Mouse (Mus musculus) embryonic facial prominence, embryonic 13.5 days (tissue): ENCODE measurements around the gene Gpn2. TPM values are rescaled to one million over a fixed set of nuclear protein-coding genes. Genes with fewer than 3 reads are reported as not detected.

ENCODE experiments used
- ATAC-seq: fragments of 200-750 bp; cut with Nextera tagmentation; 2 replicates; pipeline ENCODE4 v1.8.0; 2017; ENCODE audit warnings: low read depth; ENCODE audit not compliant: insufficient number of reproducible peaks, insufficient read depth, low FRiP score, low TSS enrichment
- H3K27ac ChIP-seq: fragments of 300-500 bp; sonication (generic); 2 replicates; pipeline ENCODE4 v1.5.1; 2015; ENCODE audit warnings: moderate library complexity, mild to moderate bottlenecking, inconsistent platforms
- H3K27me3 ChIP-seq: fragments of 300-500 bp; sonication (generic); 2 replicates; pipeline ENCODE4 v1.6.1; 2015; ENCODE audit warnings: mild to moderate bottlenecking, inconsistent platforms
- H3K36me3 ChIP-seq: fragments of 300-500 bp; sonication (generic); 2 replicates; pipeline ENCODE4 v1.6.1; 2015; ENCODE audit warnings: mild to moderate bottlenecking, inconsistent platforms
- H3K4me1 ChIP-seq: fragments of 300-500 bp; sonication (generic); 2 replicates; pipeline ENCODE4 v1.6.1; 2015; ENCODE audit warnings: inconsistent platforms
- H3K4me2 ChIP-seq: fragments of 300-500 bp; sonication (generic); 2 replicates; pipeline ENCODE4 v1.6.1; 2015; ENCODE audit warnings: moderate library complexity, mild to moderate bottlenecking, inconsistent platforms
- H3K4me3 ChIP-seq: fragments of 300-500 bp; sonication (generic); 2 replicates; pipeline ENCODE4 v1.5.1; 2015; ENCODE audit warnings: mild to moderate bottlenecking, inconsistent platforms
- H3K9ac ChIP-seq: fragments of 300-500 bp; sonication (generic); 2 replicates; pipeline ENCODE4 v1.6.1; 2015; ENCODE audit warnings: mild to moderate bottlenecking, inconsistent platforms
- H3K9me3 ChIP-seq: fragments of 300-500 bp; sonication (generic); 2 replicates; pipeline ENCODE4 v1.6.1; 2016; ENCODE audit warnings: inconsistent platforms
- WGBS: fragments of 180-500 bp; shearing (Covaris S2); methylation state at CpG from one replicate; pipeline ENCODE4 v1.1.7; 2015; ENCODE audit warnings: mixed read lengths; 5-methylcytosine and 5-hydroxymethylcytosine counted together
- polyA plus RNA-seq: library from polyadenylated mRNA; unstranded; fragments of >200 nt; fragmentation: Nextera tagmentation; extraction: Ambion mirVana; gene quantifications from 2 replicates; pipeline ENCODE4 v1.2.1, GENCODE M21; 2015

Gene Gpn2
- polyA plus RNA-seq: 16.4 and 21.2 TPM in 2 replicates

DNA sequence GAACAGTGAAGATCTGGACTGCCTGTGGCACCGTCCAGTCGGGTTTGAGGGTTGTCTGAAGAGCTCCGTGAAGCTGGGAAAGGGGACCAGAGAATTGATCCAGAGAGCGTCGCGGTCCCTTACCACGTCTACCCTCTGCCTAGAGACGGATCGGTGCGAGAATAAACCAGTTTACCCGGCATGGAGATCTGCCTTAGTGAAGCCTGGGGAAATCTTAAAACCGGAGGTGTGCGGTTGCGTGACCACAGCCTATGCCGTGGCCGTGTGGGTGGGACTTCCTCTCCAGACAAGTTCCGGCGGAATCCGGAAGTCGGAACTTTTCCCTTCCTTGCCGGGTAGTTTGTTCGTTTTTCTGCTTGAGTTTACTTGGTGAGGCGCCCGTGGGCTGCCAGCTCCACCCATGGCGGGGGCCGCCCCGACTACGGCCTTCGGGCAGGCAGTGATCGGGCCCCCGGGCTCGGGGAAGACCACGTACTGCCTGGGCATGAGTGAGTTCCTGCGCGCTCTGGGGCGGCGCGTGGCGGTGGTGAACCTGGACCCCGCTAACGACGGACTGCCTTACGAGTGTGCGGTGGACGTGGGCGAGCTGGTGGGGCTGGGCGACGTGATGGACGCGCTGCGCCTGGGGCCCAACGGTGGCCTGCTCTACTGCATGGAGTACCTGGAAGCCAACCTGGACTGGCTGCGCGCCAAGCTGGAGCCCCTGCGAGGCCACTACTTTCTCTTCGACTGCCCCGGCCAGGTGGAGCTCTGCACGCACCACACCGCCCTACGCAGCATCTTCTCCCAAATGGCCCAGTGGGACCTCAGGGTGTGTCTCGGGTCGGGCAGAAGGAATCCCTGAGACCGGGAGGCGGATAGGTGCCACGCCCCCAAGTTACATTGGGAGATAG is at the start of gene Gpn2:
Gene Gpn2 (plus strand): TSS at position 304 of the 893 bp plus-strand sequence.
- H3K36me3 ChIP-seq: peaks cover 66% of the 10 kb centered on the region

DNA sequence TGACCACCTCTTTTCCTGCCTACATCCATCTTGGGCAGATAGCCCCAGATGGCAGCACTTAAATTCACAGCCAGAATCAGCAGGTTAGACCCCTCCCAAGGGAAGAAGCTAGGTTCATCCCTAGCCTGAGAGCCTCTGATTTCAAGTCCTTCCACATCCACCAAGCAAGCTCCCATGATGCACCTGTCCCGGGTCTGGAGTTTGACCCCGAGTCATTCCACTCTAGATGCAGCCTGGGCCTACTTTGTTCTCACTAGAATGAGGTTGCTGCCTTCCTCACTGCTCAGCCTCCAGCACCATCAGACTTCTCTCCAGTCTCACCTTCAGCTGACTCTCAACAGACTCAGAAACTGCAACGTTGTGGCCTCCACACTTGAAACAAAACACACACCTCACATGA is 48.1 kb upstream of the Gpn2 start:
- Histone ChIP-seq H3K9me3 (no peaks in the 10 kb centered on the region), H3K4me3 (no peak overlapping the region), H3K27me3 (no peaks in the 10 kb centered on the region), H3K4me2 (no peak overlapping the region), H3K4me1 (no peaks in the 10 kb centered on the region), H3K36me3 (peaks cover 98% of the 10 kb centered on the region), H3K9ac (no peak overlapping the region), H3K27ac (no peak overlapping the region)
- ATAC-seq: no peak
- 89% methylated on average over 3 of the region's 3 CpGs for whole genome bisulfite sequencing

More for the DNA sequence above, at the start of gene Gpn2:
- ATAC-seq: peak; percentile 17; the same call in 1 of the 2 replicates
- Histone ChIP-seq H3K27ac (peak within 1 kb of the TSS; percentile 87), H3K4me2 (peak within 1 kb of the TSS; percentile 100), H3K9ac (peak within 1 kb of the TSS; percentile 89), H3K9me3 (no peaks in the 10 kb centered on the region), H3K4me1 (peaks cover 15% of the 10 kb centered on the region), H3K4me3 (peak within 1 kb of the TSS; percentile 74), H3K27me3 (no peaks in the 10 kb centered on the region)
- WGBS: 2% methylated on average over 65 of the region's 65 CpGs

DNA sequence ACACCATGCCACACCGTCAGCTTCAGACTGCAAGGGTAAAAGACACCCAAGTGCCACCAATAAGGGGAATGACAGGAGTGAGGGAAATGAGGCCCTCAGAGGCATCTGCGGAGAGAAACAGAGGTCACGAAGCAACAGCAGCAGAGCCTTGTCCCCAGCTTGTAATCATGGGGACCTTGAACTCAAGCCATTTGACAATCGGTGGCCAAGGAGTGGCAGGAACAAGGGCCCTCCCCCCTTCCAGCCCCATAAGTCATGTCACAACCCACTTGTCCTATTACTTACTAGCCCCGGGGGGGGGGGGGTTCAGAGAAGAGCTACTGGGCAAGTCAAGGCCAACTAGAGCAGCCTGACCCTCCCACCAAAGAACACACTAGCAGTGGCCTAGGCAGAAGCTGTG is 47.5 kb upstream of the Gpn2 start:
- Histone ChIP-seq H3K27ac (no peak overlapping the region), H3K4me3 (no peak overlapping the region), H3K9ac (no peak overlapping the region), H3K9me3 (no peaks in the 10 kb centered on the region), H3K27me3 (no peaks in the 10 kb centered on the region), H3K4me1 (no peaks in the 10 kb centered on the region), H3K4me2 (no peak overlapping the region), H3K36me3 (peaks cover 98% of the 10 kb centered on the region)
- WGBS: 92% methylated on average over 5 of the region's 5 CpGs
- no peak for ATAC-seq

DNA sequence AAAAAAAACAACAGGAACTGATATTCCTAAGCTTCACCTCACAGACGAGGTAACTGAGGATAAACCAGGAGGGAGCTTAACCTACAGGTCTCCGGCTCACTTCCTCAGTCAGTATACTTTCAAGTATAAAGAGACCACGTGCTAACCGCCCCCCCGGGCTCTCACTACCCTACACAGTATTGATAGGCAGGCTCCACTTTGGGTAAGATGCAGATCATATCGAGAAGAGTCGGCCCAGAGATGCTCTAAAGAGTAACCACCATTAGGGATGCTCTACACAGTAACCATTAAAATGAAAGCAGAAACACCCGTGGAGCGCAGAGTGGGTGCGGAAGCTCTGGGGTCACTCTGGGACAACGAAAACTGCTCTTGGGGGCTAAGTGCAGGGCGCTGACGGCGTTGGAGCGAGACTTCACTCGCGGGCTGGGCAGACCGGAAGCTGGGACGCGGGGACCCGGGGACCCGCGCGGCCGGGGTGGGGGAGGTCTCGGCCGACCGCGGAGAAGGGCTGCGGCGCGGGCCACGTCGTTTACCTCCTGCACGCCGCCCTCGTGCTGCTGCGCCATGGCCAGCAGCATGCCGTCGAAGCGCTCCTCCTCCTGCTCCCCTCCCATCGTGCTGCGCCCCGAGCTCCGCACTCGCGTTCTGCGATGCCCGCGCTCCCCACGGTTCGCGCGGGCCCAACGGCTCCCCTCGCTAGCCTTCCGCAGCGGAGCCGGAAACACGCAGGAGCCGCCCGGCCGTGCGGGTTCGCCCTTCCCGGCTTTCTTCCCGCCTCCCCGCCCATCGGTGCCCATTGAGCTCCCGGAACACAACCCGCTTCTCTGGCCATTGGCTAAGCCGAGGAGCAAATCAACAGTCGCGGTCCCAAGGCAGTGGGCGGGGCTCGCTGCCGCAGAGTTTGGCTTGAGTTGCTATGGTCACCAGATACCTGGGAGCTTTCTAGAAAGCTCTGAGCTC is 38.6 kb upstream of the Gpn2 start, which contains the start of gene Nudc:
Gene Nudc (minus strand): TSS at position 725 of the 960 bp plus-strand sequence.
- Histone ChIP-seq H3K4me2 (peak within 1 kb of the TSS; percentile 68), H3K27ac (peak within 1 kb of the TSS; percentile 58), H3K9ac (peak within 1 kb of the TSS; percentile 87), H3K4me3 (peak within 1 kb of the TSS; percentile 77), H3K9me3 (no peaks in the 10 kb centered on the region), H3K36me3 (peaks cover 34% of the 10 kb centered on the region), H3K27me3 (no peaks in the 10 kb centered on the region), H3K4me1 (peaks cover 18% of the 10 kb centered on the region)
- ATAC-seq: peak; percentile 96
- WGBS: under 1% methylated on average over 76 of the region's 77 CpGs

DNA sequence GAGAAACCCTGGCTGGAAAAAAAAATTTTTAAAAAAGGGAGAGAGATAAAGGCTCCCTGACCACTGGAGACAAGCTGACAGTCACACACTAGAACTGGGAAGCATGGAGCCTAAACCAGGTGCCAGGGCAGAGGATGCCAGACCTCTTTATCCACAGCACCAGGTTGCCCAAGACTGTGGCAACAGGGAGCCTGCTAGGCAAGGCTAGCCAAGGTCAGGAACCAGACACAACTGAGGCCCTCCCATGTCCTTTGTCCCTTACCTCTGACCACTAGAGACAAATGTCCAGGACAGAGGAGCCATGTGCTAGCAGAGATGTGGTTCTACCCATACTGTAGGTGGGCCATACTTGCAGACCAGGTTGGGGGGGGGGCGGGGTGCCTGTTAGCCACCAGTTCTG is 32.1 kb upstream of the Gpn2 start:
- 92% methylated on average over 1 of the region's 1 CpGs for WGBS
- Histone ChIP-seq H3K4me1 (no peaks in the 10 kb centered on the region), H3K36me3 (no peaks in the 10 kb centered on the region), H3K27me3 (peaks cover 11% of the 10 kb centered on the region), H3K4me2 (no peak overlapping the region), H3K4me3 (no peak overlapping the region), H3K9me3 (no peaks in the 10 kb centered on the region), H3K27ac (no peak overlapping the region), H3K9ac (no peak overlapping the region)
- ATAC-seq: no peak

DNA sequence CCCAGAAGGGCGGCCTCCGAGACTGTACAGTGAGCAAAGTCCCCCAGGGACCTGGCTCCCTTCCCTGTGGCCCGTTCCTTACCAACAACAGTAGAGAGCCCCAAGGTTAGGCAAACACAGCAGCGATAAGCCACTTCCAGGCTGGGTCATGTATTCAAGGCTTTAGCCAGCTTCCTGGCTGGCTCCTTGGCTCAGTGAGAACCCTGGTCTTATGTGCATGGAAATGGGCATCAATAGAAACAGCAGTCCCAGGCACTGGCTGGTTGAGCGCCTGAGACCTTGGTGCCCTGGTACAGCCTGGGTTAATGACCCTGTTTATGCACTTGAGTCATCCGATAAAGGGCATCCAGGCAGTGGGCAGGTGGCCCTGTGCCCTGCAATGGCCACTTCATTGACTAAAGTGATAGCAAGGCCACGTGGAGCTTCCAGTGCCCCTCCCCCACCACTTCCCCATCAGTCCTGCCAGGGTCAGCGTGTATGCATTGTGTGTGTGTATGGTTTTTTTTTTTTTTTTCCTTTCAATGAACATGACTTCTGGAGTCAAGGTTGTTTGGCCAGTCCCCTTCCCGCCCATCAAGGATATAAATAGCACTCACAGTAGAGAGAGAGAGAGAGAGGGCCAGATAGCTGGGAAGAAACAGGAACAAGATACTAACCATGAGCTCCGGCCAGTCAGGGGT is 31.3 kb upstream of the Gpn2 start, which contains the start of gene Nr0b2:
Gene Nr0b2 (plus strand): TSS at position 609 of the 680 bp plus-strand sequence.
- Histone ChIP-seq H3K27ac (no peak within 1 kb of the TSS), H3K4me2 (no peak within 1 kb of the TSS), H3K27me3 (peaks cover 11% of the 10 kb centered on the region), H3K4me3 (no peak within 1 kb of the TSS), H3K36me3 (no peaks in the 10 kb centered on the region), H3K9ac (no peak within 1 kb of the TSS), H3K4me1 (no peaks in the 10 kb centered on the region), H3K9me3 (no peaks in the 10 kb centered on the region)
- ATAC-seq: no peak
- 71% methylated on average over 10 of the region's 10 CpGs for WGBS

DNA sequence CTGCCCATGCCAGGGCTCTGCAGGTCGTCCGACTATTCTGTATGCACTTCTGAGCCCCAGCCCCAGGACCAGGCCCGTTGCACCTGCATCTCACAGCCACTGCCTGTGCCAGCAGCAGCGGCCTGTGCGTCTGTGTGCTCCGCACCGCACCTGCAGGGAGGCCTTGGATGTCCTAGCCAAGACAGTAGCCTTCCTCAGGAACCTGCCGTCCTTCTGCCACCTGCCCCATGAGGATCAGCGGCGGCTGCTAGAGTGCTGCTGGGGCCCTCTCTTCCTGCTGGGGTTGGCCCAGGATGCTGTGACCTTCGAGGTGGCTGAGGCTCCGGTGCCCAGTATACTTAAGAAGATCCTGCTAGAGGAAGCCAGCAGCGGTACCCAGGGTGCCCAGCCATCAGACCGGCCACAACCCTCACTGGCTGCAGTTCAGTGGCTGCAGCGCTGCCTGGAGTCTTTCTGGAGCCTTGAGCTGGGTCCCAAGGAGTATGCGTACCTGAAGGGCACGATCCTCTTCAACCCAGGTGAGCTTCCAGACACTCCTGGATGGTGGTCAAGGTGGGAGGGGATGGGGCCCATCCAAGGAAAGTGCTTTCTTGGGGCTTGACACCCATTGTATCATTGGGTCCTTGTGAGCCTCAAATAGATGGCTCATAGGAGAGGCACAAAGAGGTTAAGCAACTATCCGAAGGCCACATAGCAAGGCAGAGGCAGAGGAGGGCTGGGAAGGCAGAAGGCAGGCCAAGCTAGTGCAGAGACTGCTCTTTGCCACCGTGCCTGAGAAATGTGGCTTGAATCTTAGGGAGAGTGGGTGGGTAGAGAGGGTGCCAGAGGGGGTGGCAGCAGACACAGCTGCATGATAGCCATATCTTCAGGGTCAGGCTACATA is 30.5 kb upstream of the Gpn2 start:
- Histone ChIP-seq H3K9me3 (no peaks in the 10 kb centered on the region), H3K9ac (no peak overlapping the region), H3K4me1 (no peaks in the 10 kb centered on the region), H3K27me3 (peaks cover 11% of the 10 kb centered on the region), H3K4me2 (no peak overlapping the region), H3K36me3 (no peaks in the 10 kb centered on the region), H3K27ac (no peak overlapping the region), H3K4me3 (no peak overlapping the region)
- 77% methylated on average over 19 of the region's 19 CpGs for WGBS
- ATAC-seq: no peak

DNA sequence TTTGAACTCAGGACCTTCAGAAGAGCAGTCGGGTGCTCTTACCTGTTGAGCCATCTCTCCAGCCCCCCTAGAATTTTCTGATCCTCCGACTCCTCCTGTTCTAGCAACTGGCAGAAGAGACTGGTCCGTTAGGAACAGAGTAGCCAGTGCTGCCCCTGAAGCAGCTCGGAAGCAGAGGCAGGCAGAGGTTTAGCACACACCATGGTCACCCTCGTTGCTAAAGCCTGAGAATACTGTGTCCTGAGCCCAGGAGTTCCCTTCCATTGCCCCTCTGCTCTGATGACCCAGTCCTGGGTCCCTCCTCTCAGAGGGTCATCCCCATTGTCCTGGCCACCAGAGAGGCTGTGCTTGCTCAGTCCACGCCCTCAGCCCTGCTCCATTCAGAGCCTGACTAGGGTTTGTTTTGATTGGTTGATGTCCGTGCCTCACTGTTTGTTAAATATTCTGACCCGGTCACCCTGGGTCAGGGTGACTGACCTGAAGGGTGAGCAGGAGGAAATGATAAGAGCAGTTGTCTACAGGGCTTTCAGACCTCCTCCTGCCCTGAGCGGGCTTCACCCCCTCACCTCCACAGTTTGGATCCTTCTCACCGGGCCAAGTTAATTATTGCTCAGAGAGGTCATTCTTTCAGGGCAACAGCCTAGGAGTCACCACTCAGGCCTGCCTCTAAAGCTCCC is 27.0 kb upstream of the Gpn2 start:
- no peak overlapping the region for H3K4me2 ChIP-seq
- H3K36me3 ChIP-seq: no peaks in the 10 kb centered on the region
- H3K9ac ChIP-seq: no peak overlapping the region
- peaks cover 7% of the 10 kb centered on the region for H3K27me3 ChIP-seq
- WGBS: 29% methylated on average over 10 of the region's 10 CpGs
- no peak for ATAC-seq
- no peak overlapping the region for H3K4me3 ChIP-seq
- no peaks in the 10 kb centered on the region for H3K4me1 ChIP-seq
- no peak overlapping the region for H3K27ac ChIP-seq
- H3K9me3 ChIP-seq: no peaks in the 10 kb centered on the region

DNA sequence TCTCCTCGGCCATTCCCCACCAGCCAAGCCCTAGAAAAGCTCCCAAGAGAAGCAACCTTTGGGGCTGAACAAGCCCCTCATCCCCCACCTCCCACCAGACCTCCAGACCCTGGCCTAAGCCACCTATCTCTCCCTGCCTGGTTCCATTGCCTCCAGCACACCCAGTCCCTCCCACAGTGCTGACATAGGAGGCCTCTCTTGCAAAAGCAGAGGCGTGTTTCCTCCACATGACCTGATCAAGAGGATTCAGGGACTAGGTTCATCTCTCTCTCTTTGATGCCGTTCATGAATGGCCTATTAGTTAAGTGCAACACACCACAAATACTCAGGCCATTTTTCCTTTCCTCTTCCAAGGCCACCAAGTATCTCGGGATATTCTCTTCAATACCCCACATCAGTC is 24.3 kb upstream of the Gpn2 start:
- WGBS: 79% methylated on average over 4 of the region's 4 CpGs

DNA sequence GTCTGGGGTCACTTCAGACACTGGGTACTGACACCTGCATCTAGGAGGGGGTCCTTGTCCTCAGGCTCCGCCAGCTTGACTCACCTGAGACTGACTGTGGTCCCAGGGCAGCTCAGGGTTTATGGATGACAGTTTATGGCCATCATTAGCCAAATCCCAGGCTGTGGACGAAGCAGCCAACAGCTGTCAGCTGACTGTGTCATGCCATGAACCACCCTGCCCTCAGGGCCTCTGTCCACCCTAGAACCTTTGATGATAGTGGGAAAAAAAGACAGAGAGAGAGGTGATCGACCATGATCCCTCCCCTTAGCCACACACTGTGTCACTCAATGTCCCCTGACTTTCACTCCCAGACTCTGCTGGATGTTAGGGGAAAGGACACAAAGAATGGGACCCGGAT is 22.5 kb upstream of the Gpn2 start:
- H3K27ac ChIP-seq: no peak overlapping the region
- H3K9me3 ChIP-seq: no peaks in the 10 kb centered on the region
- H3K4me1 ChIP-seq: no peaks in the 10 kb centered on the region
- H3K27me3 ChIP-seq: no peaks in the 10 kb centered on the region
- no peak overlapping the region for H3K4me3 ChIP-seq
- ATAC-seq: no peak
- no peak overlapping the region for H3K4me2 ChIP-seq
- 70% methylated on average over 4 of the region's 4 CpGs for WGBS
- no peaks in the 10 kb centered on the region for H3K36me3 ChIP-seq
- H3K9ac ChIP-seq: no peak overlapping the region

More for the DNA sequence above, 24.3 kb upstream of the Gpn2 start:
- H3K4me2 ChIP-seq: no peak overlapping the region
- no peak overlapping the region for H3K4me3 ChIP-seq
- no peaks in the 10 kb centered on the region for H3K4me1 ChIP-seq
- H3K9ac ChIP-seq: no peak overlapping the region
- H3K9me3 ChIP-seq: no peaks in the 10 kb centered on the region
- no peak overlapping the region for H3K27ac ChIP-seq
- no peaks in the 10 kb centered on the region for H3K36me3 ChIP-seq
- H3K27me3 ChIP-seq: no peaks in the 10 kb centered on the region; the same call in 1 of the 2 replicates
- ATAC-seq: no peak
